Mouse (Mus musculus): ENCODE measurements around the gene Smoc1.

DNA sequence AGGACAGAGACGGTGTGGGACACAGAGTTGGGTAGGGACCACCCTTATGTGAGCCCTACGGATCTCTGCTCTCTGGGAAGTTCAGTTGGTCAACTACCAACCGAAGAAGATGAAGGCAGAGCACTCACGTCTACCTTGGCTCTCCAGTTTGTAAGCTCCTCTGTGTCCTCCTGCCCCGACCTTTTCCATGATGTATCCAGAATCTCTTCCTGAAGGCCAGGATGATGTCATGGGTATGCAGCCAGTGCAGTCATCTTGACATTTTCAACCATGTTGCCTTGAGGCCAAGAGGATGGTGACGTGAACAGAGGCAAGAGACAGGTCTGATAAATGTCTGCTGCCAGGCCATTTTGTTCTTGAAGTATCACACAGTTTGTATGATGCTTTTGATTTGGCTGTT lies 111.6 kb downstream of the Smoc1 start:
- no peak for TF ChIP-seq POLR2A (IDR thresholded peaks at IDR 0.05; ENCODE audit: borderline replicate concordance, low read depth, low read length)
- no peak for TF ChIP-seq CTCF (IDR thresholded peaks at IDR 0.05; ENCODE audit: low read depth, low read length)
